Mouse (Mus musculus): ENCODE measurements around the gene Pgr. TPM values are rescaled to one million over a fixed set of nuclear protein-coding genes. Genes with fewer than 3 reads are reported as not detected.
A peak's percentile ranks its signal among the peaks of the same experiment; 100 is the strongest.

Gene Pgr
- polyA plus RNA-seq, 1 experiment = not detected

GRCm38 (mm10) chr9:8971491-8971890 is 71.9 kb downstream of the Pgr start, which contains the start of gene Gm16485:
Gene Gm16485, plus strand, starts transcription at chr9:8971791.
- Histone ChIP-seq H3K27me3 (ENCODE audit: control insufficient read depth, insufficient read depth, insufficient read length) (no peaks in the 10 kb centered on the region), H3K4me2 (ENCODE audit: low read depth) (no peak within 1 kb of the TSS), H3K79me2 (ENCODE audit: control insufficient read depth, insufficient read depth) (no peaks in the 10 kb centered on the region), H3ac (ENCODE audit: control insufficient read depth, insufficient read length) (no peak within 1 kb of the TSS), H3K4me3 (no peak within 1 kb of the TSS), H3K36me3 (ENCODE audit: control insufficient read depth, insufficient read depth) (no peaks in the 10 kb centered on the region)
- TF ChIP-seq CEBPB (IDR thresholded peaks at IDR 0.05; ENCODE audit: insufficient read depth, poor library complexity, severe bottlenecking) (no peak), E2F4 (IDR thresholded peaks at IDR 0.05; ENCODE audit: insufficient read depth) (no peak), REST (IDR thresholded peaks at IDR 0.05; ENCODE audit: insufficient read depth, insufficient read length) (no peak), TCF12 (IDR thresholded peaks at IDR 0.05; ENCODE audit: insufficient read depth, poor library complexity, severe bottlenecking) (no peak), TCF3 (IDR thresholded peaks at IDR 0.05; ENCODE audit: insufficient read length, low read depth) (no peak), POLR2AphosphoS2 (IDR thresholded peaks at IDR 0.05; ENCODE audit: insufficient read length, low read depth) (no peak), MYOG (IDR thresholded peaks at IDR 0.05; ENCODE audit: control insufficient read depth in 1 of 3, insufficient read depth in 1 of 3, insufficient read length in 2 of 3, low read depth in 2 of 3) (no peak), SRF (IDR thresholded peaks at IDR 0.05; ENCODE audit: control insufficient read depth, insufficient read length, low read depth) (no peak), USF1 (IDR thresholded peaks at IDR 0.05; ENCODE audit: low read depth) (no peak), POLR2A (IDR thresholded peaks at IDR 0.05; ENCODE audit: insufficient read length, low read depth) (no peak), MAX (IDR thresholded peaks at IDR 0.05; ENCODE audit: low read depth) (no peak), MYOD1 (IDR thresholded peaks at IDR 0.05; ENCODE audit: control insufficient read depth in 1 of 3, insufficient read length in 2 of 3, low read depth in 2 of 3) (no peak)

- Histone ChIP-seq H3ac (ENCODE audit: control insufficient read depth, insufficient read length) (no peak overlapping the region), H3K36me3 (ENCODE audit: control insufficient read depth, insufficient read depth) (no peaks in the 10 kb centered on the region), H3K27me3 (ENCODE audit: control insufficient read depth, insufficient read depth, insufficient read length) (no peaks in the 10 kb centered on the region), H3K4me3 (no peak overlapping the region), H3K4me2 (ENCODE audit: low read depth) (no peak overlapping the region), H3K79me2 (ENCODE audit: control insufficient read depth, insufficient read depth) (no peaks in the 10 kb centered on the region)
- TF ChIP-seq MYOD1 (IDR thresholded peaks at IDR 0.05; ENCODE audit: control insufficient read depth in 1 of 3, insufficient read length in 2 of 3, low read depth in 2 of 3) (no peak), TCF12 (IDR thresholded peaks at IDR 0.05; ENCODE audit: insufficient read depth, poor library complexity, severe bottlenecking) (no peak), MYOG (IDR thresholded peaks at IDR 0.05; ENCODE audit: control insufficient read depth in 1 of 3, insufficient read depth in 1 of 3, insufficient read length in 2 of 3, low read depth in 2 of 3) (no peak), POLR2AphosphoS2 (IDR thresholded peaks at IDR 0.05; ENCODE audit: insufficient read length, low read depth) (no peak), CEBPB (IDR thresholded peaks at IDR 0.05; ENCODE audit: insufficient read depth, poor library complexity, severe bottlenecking) (no peak), TCF3 (IDR thresholded peaks at IDR 0.05; ENCODE audit: insufficient read length, low read depth) (no peak), POLR2A (IDR thresholded peaks at IDR 0.05; ENCODE audit: insufficient read length, low read depth) (no peak), MAX (IDR thresholded peaks at IDR 0.05; ENCODE audit: low read depth) (no peak), SRF (IDR thresholded peaks at IDR 0.05; ENCODE audit: control insufficient read depth, insufficient read length, low read depth) (no peak), REST (IDR thresholded peaks at IDR 0.05; ENCODE audit: insufficient read depth, insufficient read length) (no peak), E2F4 (IDR thresholded peaks at IDR 0.05; ENCODE audit: insufficient read depth) (no peak), USF1 (IDR thresholded peaks at IDR 0.05; ENCODE audit: low read depth) (no peak)
Measured at GRCm38 (mm10) chr9:8977775-8978174, 78.1 kb downstream of the Pgr start.

DNA sequence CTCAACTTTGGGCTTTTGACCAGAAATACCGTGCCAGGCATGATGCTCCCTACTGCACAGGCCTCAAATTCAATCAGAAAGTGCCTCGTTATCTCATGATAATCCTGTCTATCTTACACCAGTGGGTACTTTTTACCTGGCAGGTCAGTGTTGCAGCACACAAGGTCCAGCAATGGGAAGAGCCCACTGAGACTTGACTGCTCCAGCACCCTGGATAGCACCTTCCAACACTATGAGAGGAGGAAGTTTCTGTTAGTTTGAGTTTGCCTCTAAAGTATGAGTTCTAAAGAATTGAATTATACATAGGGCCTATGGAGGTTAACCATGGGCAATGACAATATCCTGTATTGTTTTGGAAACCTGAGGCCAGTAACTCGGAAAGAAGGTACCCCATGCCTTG is 82.7 kb downstream of the Pgr start:
- H3K79me2 ChIP-seq (ENCODE audit: control insufficient read depth, insufficient read depth) = no peaks in the 10 kb centered on the region
- H3K27me3 ChIP-seq (ENCODE audit: control insufficient read depth, insufficient read depth, insufficient read length) = no peaks in the 10 kb centered on the region
- H3K4me3 ChIP-seq = no peak overlapping the region
- no peak overlapping the region for H3K4me2 ChIP-seq (ENCODE audit: low read depth)
- TF ChIP-seq TCF12 (IDR thresholded peaks at IDR 0.05; ENCODE audit: insufficient read depth, poor library complexity, severe bottlenecking) = no peak
- peak; percentile 67 for TF ChIP-seq REST (IDR thresholded peaks at IDR 0.05; ENCODE audit: insufficient read depth, insufficient read length)
- no peak overlapping the region for H3ac ChIP-seq (ENCODE audit: control insufficient read depth, insufficient read length)
- no peaks in the 10 kb centered on the region for H3K36me3 ChIP-seq (ENCODE audit: control insufficient read depth, insufficient read depth)

- Histone ChIP-seq H3ac (ENCODE audit: control insufficient read depth, insufficient read length) (no peak overlapping the region), H3K36me3 (ENCODE audit: control insufficient read depth, insufficient read depth) (peaks cover 42% of the 10 kb centered on the region), H3K27me3 (ENCODE audit: control insufficient read depth, insufficient read depth, insufficient read length) (no peaks in the 10 kb centered on the region), H3K79me2 (ENCODE audit: control insufficient read depth, insufficient read depth) (no peaks in the 10 kb centered on the region), H3K4me2 (ENCODE audit: low read depth) (no peak overlapping the region), H3K4me3 (no peak overlapping the region)
- TF ChIP-seq TCF12 (IDR thresholded peaks at IDR 0.05; ENCODE audit: insufficient read depth, poor library complexity, severe bottlenecking) (no peak), MYOG (IDR thresholded peaks at IDR 0.05; ENCODE audit: control insufficient read depth in 1 of 3, insufficient read depth in 1 of 3, insufficient read length in 2 of 3, low read depth in 2 of 3) (no peak), CEBPB (IDR thresholded peaks at IDR 0.05; ENCODE audit: insufficient read depth, poor library complexity, severe bottlenecking) (no peak), POLR2AphosphoS2 (IDR thresholded peaks at IDR 0.05; ENCODE audit: insufficient read length, low read depth) (no peak), SRF (IDR thresholded peaks at IDR 0.05; ENCODE audit: control insufficient read depth, insufficient read length, low read depth) (no peak), E2F4 (IDR thresholded peaks at IDR 0.05; ENCODE audit: insufficient read depth) (no peak), MAX (IDR thresholded peaks at IDR 0.05; ENCODE audit: low read depth) (no peak), USF1 (IDR thresholded peaks at IDR 0.05; ENCODE audit: low read depth) (no peak), REST (IDR thresholded peaks at IDR 0.05; ENCODE audit: insufficient read depth, insufficient read length) (no peak), POLR2A (IDR thresholded peaks at IDR 0.05; ENCODE audit: insufficient read length, low read depth) (no peak), TCF3 (IDR thresholded peaks at IDR 0.05; ENCODE audit: insufficient read length, low read depth) (no peak), MYOD1 (IDR thresholded peaks at IDR 0.05; ENCODE audit: control insufficient read depth in 1 of 3, insufficient read length in 2 of 3, low read depth in 2 of 3) (no peak)
Measured at GRCm38 (mm10) chr9:8996494-8996893, 96.9 kb downstream of the Pgr start.

DNA sequence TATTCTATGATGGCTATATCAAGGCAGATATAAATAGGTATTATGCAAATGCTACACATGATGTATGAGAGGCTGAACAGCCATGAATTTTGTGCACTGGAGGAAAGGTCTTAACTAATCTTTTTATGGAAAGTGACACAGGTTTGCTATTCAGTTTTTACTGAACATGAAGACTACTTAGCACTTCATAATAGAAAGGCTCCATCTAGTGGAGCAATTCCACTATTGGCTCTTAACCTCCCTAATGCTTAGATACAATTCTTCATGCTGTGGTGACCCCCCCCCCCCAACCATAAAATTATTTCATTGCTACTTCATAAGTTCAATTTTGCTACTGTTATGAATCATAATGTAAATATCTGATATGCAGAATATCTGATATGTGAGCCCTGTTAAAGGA is 101.5 kb downstream of the Pgr start:
- TF ChIP-seq SRF (IDR thresholded peaks at IDR 0.05; ENCODE audit: control insufficient read depth, insufficient read length, low read depth) (no peak), USF1 (IDR thresholded peaks at IDR 0.05; ENCODE audit: low read depth) (no peak), MYOG (IDR thresholded peaks at IDR 0.05; ENCODE audit: control insufficient read depth in 1 of 3, insufficient read depth in 1 of 3, insufficient read length in 2 of 3, low read depth in 2 of 3) (no peak), REST (IDR thresholded peaks at IDR 0.05; ENCODE audit: insufficient read depth, insufficient read length) (no peak), TCF3 (IDR thresholded peaks at IDR 0.05; ENCODE audit: insufficient read length, low read depth) (no peak), TCF12 (IDR thresholded peaks at IDR 0.05; ENCODE audit: insufficient read depth, poor library complexity, severe bottlenecking) (no peak), CEBPB (IDR thresholded peaks at IDR 0.05; ENCODE audit: insufficient read depth, poor library complexity, severe bottlenecking) (no peak), MAX (IDR thresholded peaks at IDR 0.05; ENCODE audit: low read depth) (no peak), POLR2A (IDR thresholded peaks at IDR 0.05; ENCODE audit: insufficient read length, low read depth) (no peak), POLR2AphosphoS2 (IDR thresholded peaks at IDR 0.05; ENCODE audit: insufficient read length, low read depth) (no peak), E2F4 (IDR thresholded peaks at IDR 0.05; ENCODE audit: insufficient read depth) (no peak), MYOD1 (IDR thresholded peaks at IDR 0.05; ENCODE audit: control insufficient read depth in 1 of 3, insufficient read length in 2 of 3, low read depth in 2 of 3) (no peak)
- Histone ChIP-seq H3K79me2 (ENCODE audit: control insufficient read depth, insufficient read depth) (no peaks in the 10 kb centered on the region), H3K27me3 (ENCODE audit: control insufficient read depth, insufficient read depth, insufficient read length) (no peaks in the 10 kb centered on the region), H3K4me2 (ENCODE audit: low read depth) (no peak overlapping the region), H3K36me3 (ENCODE audit: control insufficient read depth, insufficient read depth) (peaks cover 26% of the 10 kb centered on the region), H3K4me3 (no peak overlapping the region), H3ac (ENCODE audit: control insufficient read depth, insufficient read length) (no peak overlapping the region)
